Mouse (Mus musculus): ENCODE data around the gene Hmcn2.

DNA sequence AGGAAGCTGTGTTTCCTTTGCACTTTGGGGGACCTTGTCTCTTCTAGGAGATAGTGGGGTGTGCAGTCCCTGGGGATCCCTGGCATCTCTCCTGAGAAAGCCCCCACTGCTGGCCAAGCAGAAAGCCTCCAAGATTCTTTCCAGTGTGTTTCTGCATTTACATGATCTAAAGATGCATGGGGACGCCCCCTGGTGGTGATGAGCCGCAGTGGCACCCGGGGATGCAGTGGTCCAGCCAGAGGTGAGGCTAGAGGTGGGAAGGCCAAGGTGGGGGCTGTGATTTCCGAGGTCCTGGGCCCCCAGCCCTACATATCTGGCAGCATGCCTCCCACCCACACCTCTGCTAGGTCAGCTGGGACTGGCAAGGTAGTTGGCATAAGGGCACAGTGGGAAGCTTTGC, 19.2 kb upstream of the Hmcn2 start:
- TF ChIP-seq CTCF (IDR thresholded peaks at IDR 0.05; ENCODE audit: low read depth) = peak; percentile 93
- no peak for TF ChIP-seq EP300 (optimal IDR thresholded peaks at IDR 0.05)
